Mouse (Mus musculus): ENCODE measurements around the gene Pbx4. TPM values are rescaled to one million over a fixed set of nuclear protein-coding genes. Genes with fewer than 3 reads are reported as not detected.

Pbx4 gene
- polyA plus RNA-seq, 1 experiment from 2014 or later: 2.7 TPM

- no peaks in the 10 kb centered on the region for H3K27me3 ChIP-seq (ENCODE audit: insufficient read depth, low read length)
- peak within 1 kb of the TSS; percentile 81 for H3K4me3 ChIP-seq (ENCODE audit: low read depth, low read length)
- 5% methylated on average over 89 of the region's 89 CpGs for WGBS (ENCODE audit: insufficient replicate concordance)
- peaks cover 4% of the 10 kb centered on the region; the same call in 1 of the 2 replicates for H3K36me3 ChIP-seq (replicated peaks; ENCODE audit: insufficient read depth, low read length)
- ATAC-seq (peak; percentile 30), DNase-seq (peak; percentile 57)
- H3K27ac ChIP-seq (ENCODE audit: low read depth): peak within 1 kb of the TSS; percentile 86
- H3K9ac ChIP-seq (replicated peaks): peak within 1 kb of the TSS; percentile 75
- TF ChIP-seq CTCF (IDR thresholded peaks at IDR 0.05; ENCODE audit: low read depth) (no peak), EP300 (IDR thresholded peaks at IDR 0.05; ENCODE audit: low read depth) (no peak)
- H3K4me2 ChIP-seq (ENCODE audit: low read depth, low read length): peak within 1 kb of the TSS; percentile 89
- H3K9me3 ChIP-seq (ENCODE audit: low read length): no peaks in the 10 kb centered on the region
- peaks cover 39% of the 10 kb centered on the region for H3K4me1 ChIP-seq (ENCODE audit: insufficient read depth)
These were observed 70.1 kb downstream of the Pbx4 start, which contains the start of the genes Tssk6, Ndufa13 and Yjefn3 for GRCm38 (mm10) chr8:69902163-69903062. TSS of gene Tssk6 (plus strand) at chr8:69902184. TSS of gene Ndufa13 (minus strand) at chr8:69902558. TSS of gene Yjefn3 (minus strand) at chr8:69902712.

- Histone ChIP-seq H3K4me1 (ENCODE audit: insufficient read depth) (peaks cover 32% of the 10 kb centered on the region), H3K9ac (replicated peaks) (peak overlapping the region; percentile 75), H3K27me3 (ENCODE audit: insufficient read depth, low read length) (no peaks in the 10 kb centered on the region), H3K4me3 (ENCODE audit: low read depth, low read length) (peak overlapping the region; percentile 81), H3K27ac (ENCODE audit: low read depth) (peak overlapping the region; percentile 86), H3K4me2 (ENCODE audit: low read depth, low read length) (peak overlapping the region; percentile 89), H3K36me3 (replicated peaks; ENCODE audit: insufficient read depth, low read length) (peaks cover 10% of the 10 kb centered on the region), H3K9me3 (ENCODE audit: low read length) (no peaks in the 10 kb centered on the region)
- WGBS (ENCODE audit: insufficient replicate concordance): under 1% methylated on average over 41 of the region's 45 CpGs
- peak; percentile 84 for ATAC-seq
- DNase-seq: peak; percentile 97
- no peak for TF ChIP-seq CTCF (IDR thresholded peaks at IDR 0.05; ENCODE audit: low read depth)
- no peak; the same call in 1 of the 2 replicates for TF ChIP-seq EP300 (IDR thresholded peaks at IDR 0.05; ENCODE audit: low read depth)
These were observed 70.8 kb downstream of the Pbx4 start for GRCm38 (mm10) chr8:69903063-69903542.

- H3K27me3 ChIP-seq (ENCODE audit: insufficient read depth, low read length): no peaks in the 10 kb centered on the region
- WGBS (ENCODE audit: insufficient replicate concordance): 78% methylated on average over 8 of the region's 8 CpGs
- H3K4me3 ChIP-seq (ENCODE audit: low read depth, low read length): no peak overlapping the region
- peaks cover 14% of the 10 kb centered on the region for H3K36me3 ChIP-seq (replicated peaks; ENCODE audit: insufficient read depth, low read length)
- TF ChIP-seq EP300 (IDR thresholded peaks at IDR 0.05; ENCODE audit: low read depth) (no peak), CTCF (IDR thresholded peaks at IDR 0.05; ENCODE audit: low read depth) (no peak)
- no peaks in the 10 kb centered on the region for H3K9me3 ChIP-seq (ENCODE audit: low read length)
- ATAC-seq: no peak
- H3K4me2 ChIP-seq (ENCODE audit: low read depth, low read length): 0 out of 2 replicates have a peak overlapping the region, but pooled peaks have one; percentile 89
- H3K27ac ChIP-seq (ENCODE audit: low read depth): no peak overlapping the region
- H3K4me1 ChIP-seq (ENCODE audit: insufficient read depth): peaks cover 32% of the 10 kb centered on the region
- DNase-seq: no peak
- H3K9ac ChIP-seq (replicated peaks): no peak overlapping the region
These were observed 71.8 kb downstream of the Pbx4 start for GRCm38 (mm10) chr8:69904096-69904495.

GRCm38 (mm10) chr8:69906260-69906659, 74.0 kb downstream of the Pbx4 start:
- DNase-seq (no peak), ATAC-seq (no peak)
- Histone ChIP-seq H3K27ac (ENCODE audit: low read depth) (no peak overlapping the region), H3K36me3 (replicated peaks; ENCODE audit: insufficient read depth, low read length) (peaks cover 33% of the 10 kb centered on the region), H3K4me2 (ENCODE audit: low read depth, low read length) (no peak overlapping the region), H3K4me3 (ENCODE audit: low read depth, low read length) (no peak overlapping the region), H3K9ac (replicated peaks) (no peak overlapping the region), H3K4me1 (ENCODE audit: insufficient read depth) (peaks cover 21% of the 10 kb centered on the region), H3K9me3 (ENCODE audit: low read length) (no peaks in the 10 kb centered on the region), H3K27me3 (ENCODE audit: insufficient read depth, low read length) (no peaks in the 10 kb centered on the region)
- TF ChIP-seq EP300 (IDR thresholded peaks at IDR 0.05; ENCODE audit: low read depth) (no peak), CTCF (IDR thresholded peaks at IDR 0.05; ENCODE audit: low read depth) (no peak)
- 82% methylated on average over 2 of the region's 2 CpGs for WGBS (ENCODE audit: insufficient replicate concordance)

GRCm38 (mm10) chr8:69907106-69907505, 74.8 kb downstream of the Pbx4 start:
- Histone ChIP-seq H3K9ac (replicated peaks) (no peak overlapping the region), H3K36me3 (replicated peaks; ENCODE audit: insufficient read depth, low read length) (peaks cover 41% of the 10 kb centered on the region), H3K4me1 (ENCODE audit: insufficient read depth) (peaks cover 17% of the 10 kb centered on the region), H3K27ac (ENCODE audit: low read depth) (no peak overlapping the region), H3K27me3 (ENCODE audit: insufficient read depth, low read length) (no peaks in the 10 kb centered on the region), H3K4me2 (ENCODE audit: low read depth, low read length) (no peak overlapping the region), H3K4me3 (ENCODE audit: low read depth, low read length) (no peak overlapping the region), H3K9me3 (ENCODE audit: low read length) (no peaks in the 10 kb centered on the region)
- DNase-seq: no peak
- TF ChIP-seq EP300 (IDR thresholded peaks at IDR 0.05; ENCODE audit: low read depth) (no peak), CTCF (IDR thresholded peaks at IDR 0.05; ENCODE audit: low read depth) (no peak)
- ATAC-seq: no peak
- 84% methylated on average over 2 of the region's 2 CpGs for WGBS (ENCODE audit: insufficient replicate concordance)

GRCm38 (mm10) chr8:69911917-69912316, 79.6 kb downstream of the Pbx4 start:
- 92% methylated on average over 13 of the region's 13 CpGs for WGBS (ENCODE audit: insufficient replicate concordance)

More at GRCm38 (mm10) chr8:69911917-69912316, 79.6 kb downstream of the Pbx4 start:
- no peaks in the 10 kb centered on the region for H3K27me3 ChIP-seq (ENCODE audit: insufficient read depth, low read length)
- no peak for TF ChIP-seq EP300 (IDR thresholded peaks at IDR 0.05; ENCODE audit: low read depth)
- no peak for TF ChIP-seq CTCF (IDR thresholded peaks at IDR 0.05; ENCODE audit: low read depth)
- no peak overlapping the region for H3K9ac ChIP-seq (replicated peaks)
- ATAC-seq (no peak; the same call in 1 of the 2 replicates), DNase-seq (no peak)
- H3K27ac ChIP-seq (ENCODE audit: low read depth): no peak overlapping the region
- H3K9me3 ChIP-seq (ENCODE audit: low read length): no peaks in the 10 kb centered on the region
- no peak overlapping the region for H3K4me3 ChIP-seq (ENCODE audit: low read depth, low read length)
- no peak overlapping the region for H3K4me2 ChIP-seq (ENCODE audit: low read depth, low read length)
- H3K36me3 ChIP-seq (replicated peaks; ENCODE audit: insufficient read depth, low read length): peaks cover 89% of the 10 kb centered on the region
- H3K4me1 ChIP-seq (ENCODE audit: insufficient read depth): no peaks in the 10 kb centered on the region
